Mouse (Mus musculus): ENCODE data around the gene Aadacl4. TPM values are rescaled to one million over a fixed set of nuclear protein-coding genes. Genes with fewer than 3 reads are reported as not detected.

Gene Aadacl4
- polyA plus RNA-seq (2015; fragmentation: Nextera tagmentation; extraction: Ambion mirVana), result not detected in 2 replicates

DNA sequence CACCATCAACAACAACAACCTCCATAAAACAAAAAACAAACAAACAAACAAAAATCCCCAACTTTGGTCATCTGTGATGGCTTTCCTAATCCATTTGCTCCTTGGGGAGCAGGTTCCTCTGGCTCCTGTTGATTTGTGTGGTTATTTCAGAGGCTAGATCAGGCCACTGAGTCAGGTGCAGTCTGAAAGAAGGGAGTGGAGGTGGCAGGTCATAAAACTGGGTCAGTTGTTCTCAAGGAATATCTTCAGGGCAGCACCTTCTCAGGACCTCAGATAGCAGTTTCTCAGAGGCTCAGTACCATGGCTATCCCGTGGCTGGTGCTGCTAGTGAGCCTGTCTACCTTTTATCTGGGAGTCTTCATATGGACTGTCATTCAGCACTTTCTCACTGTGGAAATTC lies at the start of gene Aadacl4:
Aadacl4 (plus strand) TSS at position 301 of the 400 bp plus-strand sequence.

GRCm38 (mm10) chr4:144565034-144565433 lies 48.5 kb upstream of the Aadacl4 start, which contains the start of gene Gm13124:
TSS of gene Gm13124 (minus strand) at chr4:144565134.

Other genes starting within 250 kb of the Aadacl4 start
- gene Pramef20, start 235.8 kb upstream of the Aadacl4 start, polyA plus RNA-seq (2015; fragmentation: Nextera tagmentation; extraction: Ambion mirVana), result not detected in 2 replicates
- gene Pramef12, start 205.2 kb upstream of the Aadacl4 start, polyA plus RNA-seq (2015; fragmentation: Nextera tagmentation; extraction: Ambion mirVana), result not detected in 2 replicates
- not detected in 2 replicates for gene 1700012P22Rik, start 174.9 kb upstream of the Aadacl4 start, polyA plus RNA-seq (2015; fragmentation: Nextera tagmentation; extraction: Ambion mirVana)
- gene Gm9944, start 160.4 kb upstream of the Aadacl4 start, polyA plus RNA-seq (2015; fragmentation: Nextera tagmentation; extraction: Ambion mirVana), result not detected in 2 replicates
- not detected in 2 replicates for gene Aadacl3, start 150.0 kb upstream of the Aadacl4 start, polyA plus RNA-seq (2015; fragmentation: Nextera tagmentation; extraction: Ambion mirVana)
- not detected in 2 replicates for gene 9430007A20Rik, start 93.9 kb upstream of the Aadacl4 start, polyA plus RNA-seq (2015; fragmentation: Nextera tagmentation; extraction: Ambion mirVana)
- not detected in 2 replicates for gene Gm13124, start 48.6 kb upstream of the Aadacl4 start, polyA plus RNA-seq (2015; fragmentation: Nextera tagmentation; extraction: Ambion mirVana)
- gene Gm436, start 72.7 kb downstream of the Aadacl4 start, polyA plus RNA-seq (2015; fragmentation: Nextera tagmentation; extraction: Ambion mirVana), result not detected in 2 replicates
- gene Gm13178, start 107.7 kb downstream of the Aadacl4 start, polyA plus RNA-seq (2015; fragmentation: Nextera tagmentation; extraction: Ambion mirVana), result not detected in 2 replicates
- gene Gm438, start 172.9 kb downstream of the Aadacl4 start, polyA plus RNA-seq (2015; fragmentation: Nextera tagmentation; extraction: Ambion mirVana), result not detected in 2 replicates